In the genomic region with DNA sequence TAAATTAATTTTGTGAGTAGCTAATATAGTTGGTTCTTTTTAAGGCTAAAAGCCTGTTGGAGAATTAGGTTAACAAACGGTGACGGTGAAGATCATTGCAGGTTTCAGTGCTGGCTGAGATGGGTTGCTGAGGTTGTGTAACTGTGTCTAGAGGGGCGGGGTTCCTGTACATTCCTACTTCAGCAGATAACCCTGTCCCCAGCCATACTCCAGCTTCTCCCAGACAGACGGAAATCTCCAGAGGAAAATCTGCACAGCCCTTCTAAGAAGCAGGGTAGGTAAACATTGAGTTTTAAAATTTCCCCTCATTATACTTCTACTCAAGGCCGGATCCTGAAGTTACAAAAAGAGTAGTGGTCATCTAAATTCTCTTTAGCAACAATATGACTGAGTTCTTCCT, we compare ENCODE assay signal across 25 mouse cellular contexts. TPM values are rescaled to one million over a fixed set of nuclear protein-coding genes. Genes with fewer than 3 reads are reported as not detected.
A peak's percentile ranks its signal among the peaks of the same experiment; 100 is the strongest.
DNase-seq lines count a peak whose midpoint lies in the region; ATAC-seq and TF ChIP-seq lines count a peak whose summit lies in the region.
"Had no signal": no experiment of that assay in that cellular context is flagged by ENCODE, and none has a peak within 500 bp of the region (broad histone marks: within the 10 kb centered on the region; RNA-seq: fewer than 3 reads in every experiment).

No protein-coding gene starts in this region.

- peak overlapping the region; percentile 100 for H3K27ac ChIP-seq in layer of hippocampus, adult 2 months
- peak overlapping the region; percentile 96 for H3K27ac ChIP-seq in forebrain, embryonic 15.5 days (replicated peaks)
- no peak overlapping the region for H3K27ac ChIP-seq in heart, embryonic 10.5 days
- H3K27ac ChIP-seq: embryonic facial prominence, embryonic 13.5 days; hindbrain, embryonic 14.5 days had no signal

- H3K36me3 ChIP-seq in forebrain, embryonic 15.5 days, result 0 out of 2 replicates have a peak, but pooled peaks cover 3% of the 10 kb centered on the region
- H3K36me3 ChIP-seq in heart, embryonic 10.5 days, result no peaks in the 10 kb centered on the region
- H3K36me3 ChIP-seq: embryonic facial prominence, embryonic 13.5 days had no signal

- ATAC-seq in forebrain, embryonic 15.5 days (replicated peaks), result no peak
- ATAC-seq: liver, postnatal 0 days had no signal

- H3K27me3 ChIP-seq in forebrain, embryonic 15.5 days, result no peaks in the 10 kb centered on the region
- peaks cover 94% of the 10 kb centered on the region for H3K27me3 ChIP-seq in heart, embryonic 10.5 days (ENCODE audit: insufficient read depth, poor library complexity, severe bottlenecking)

- peak overlapping the region; percentile 73 for H3K9ac ChIP-seq in forebrain, embryonic 15.5 days (replicated peaks)
- H3K9ac ChIP-seq: embryonic facial prominence, embryonic 13.5 days; hindbrain, embryonic 14.5 days; liver, postnatal 0 days had no signal

- no peaks in the 10 kb centered on the region for H3K9me3 ChIP-seq in forebrain, embryonic 15.5 days
- no peaks in the 10 kb centered on the region for H3K9me3 ChIP-seq in heart, embryonic 10.5 days
- H3K9me3 ChIP-seq: embryonic facial prominence, embryonic 13.5 days had no signal

- H3K4me2 ChIP-seq in forebrain, embryonic 15.5 days (replicated peaks), result peak overlapping the region; percentile 45
- H3K4me2 ChIP-seq: embryonic facial prominence, embryonic 13.5 days; hindbrain, embryonic 14.5 days had no signal

- TF ChIP-seq CTCF in layer of hippocampus, adult 2 months (conservative IDR thresholded peaks at IDR 0.05), result no peak
- no peak for TF ChIP-seq CTCF in brain, embryonic 14.5 days (IDR thresholded peaks at IDR 0.05; ENCODE audit: borderline replicate concordance, extremely low read depth, insufficient read depth, insufficient read length)

- DNase-seq in layer of hippocampus, adult 2 months (ENCODE audit: low spot score in 2 of 2), result no peak
- DNase-seq in layer of hippocampus, postnatal 10 days (ENCODE audit: low spot score in 2 of 2), result no peak
- DNase-seq in brain, embryonic 14.5 days (ENCODE audit: low read depth), result peak; percentile 72
- DNase-seq in embryo, embryonic 9.5 days (ENCODE audit: extremely low spot score), result peak; percentile 35
- DNase-seq in heart, adult 9 months (ENCODE audit: low spot score in 2 of 2), result no peak
- DNase-seq in kidney, adult 9 months, result no peak
- no peak for DNase-seq in heart, embryonic 10.5 days (ENCODE audit: low spot score)
- DNase-seq: adrenal gland, postnatal 14 days; B cell, adult 2 months; cerebellum, adult 8-10 months; heart, adult 11 months; kidney, adult 11 months; kidney, postnatal 10 days; liver; liver, postnatal 0 days; lung, postnatal 14 days; spleen, adult 18-20 months; thymus, adult 18-20 months had no signal

- H3K4me3 ChIP-seq in layer of hippocampus, adult 2 months, result peak overlapping the region; percentile 89
- peak overlapping the region; percentile 46 for H3K4me3 ChIP-seq in forebrain, embryonic 15.5 days
- H3K4me3 ChIP-seq in heart, embryonic 10.5 days, result no peak overlapping the region
- H3K4me3 ChIP-seq: embryonic facial prominence, embryonic 13.5 days had no signal

- TF ChIP-seq POLR2A in brain, embryonic 14.5 days (IDR thresholded peaks at IDR 0.05; ENCODE audit: borderline replicate concordance, extremely low read depth, insufficient read depth, insufficient read length, poor library complexity, severe bottlenecking), result no peak

- no peaks in the 10 kb centered on the region for H3K4me1 ChIP-seq in forebrain, embryonic 15.5 days
- 0 out of 2 replicates have a peak, but pooled peaks cover 6% of the 10 kb centered on the region for H3K4me1 ChIP-seq in heart, embryonic 10.5 days

- under 1% methylated on average over 5 of the region's 5 CpGs for WGBS in forebrain, embryonic 15.5 days
- WGBS in heart, embryonic 10.5 days, result under 1% methylated on average over 5 of the region's 5 CpGs

RNA-seq across cellular contexts. Expression of a gene that starts 4.7 kb away (rescaled TPM):
- total RNA-seq in layer of hippocampus, adult 2 months (2021), result 10 to 100 TPM; 11.7 to 12.8 TPM
- 10 to 100 TPM; 14.5 to 17.7 TPM for total RNA-seq in layer of hippocampus, postnatal 10 days (2021)
- polyA plus RNA-seq in brain, embryonic 14.5 days (2012; rRNA removed), result 1.5 and 4.7 TPM in 2 replicates
- 2.8 and 3.0 TPM in 2 replicates for polyA plus RNA-seq in forebrain, embryonic 15.5 days (2015; fragmentation: Nextera tagmentation; extraction: Ambion mirVana)
- polyA plus RNA-seq in heart, embryonic 10.5 days (2016; fragmentation: Nextera tagmentation; extraction: Ambion mirVana), result not detected in 2 replicates
- total RNA-seq: adrenal gland, postnatal 14 days; gastrocnemius, adult 8-10 months; neutrophil, adult 5-6 weeks had no signal
- polyA plus RNA-seq: embryonic facial prominence, embryonic 13.5 days; heart, postnatal 0 days; hindbrain, embryonic 14.5 days; liver, postnatal 0 days; stomach, embryonic 14.5 days had no signal

RNA-seq across cellular contexts. Expression of a gene that starts 7.2 kb away (rescaled TPM):
- total RNA-seq in layer of hippocampus, adult 2 months (2021), result 100 to 1,000 TPM; 149 to 167 TPM
- 100 to 1,000 TPM; 182 to 209 TPM for total RNA-seq in layer of hippocampus, postnatal 10 days (2021)
- 76.0 and 160 TPM in 2 replicates for polyA plus RNA-seq in brain, embryonic 14.5 days (2012; rRNA removed)
- polyA plus RNA-seq in forebrain, embryonic 15.5 days (2015; fragmentation: Nextera tagmentation; extraction: Ambion mirVana), result 110 and 111 TPM in 2 replicates
- polyA plus RNA-seq in heart, embryonic 10.5 days (2016; fragmentation: Nextera tagmentation; extraction: Ambion mirVana), result 0.79 TPM in 1 of 2 replicates, not detected in the other
- total RNA-seq: adrenal gland, postnatal 14 days; gastrocnemius, adult 8-10 months; neutrophil, adult 5-6 weeks had no signal
- polyA plus RNA-seq: heart, postnatal 0 days; hindbrain, embryonic 14.5 days; liver, postnatal 0 days; stomach, embryonic 14.5 days had no signal

Comparison
In these comparisons a context has a peak if more than half of its experiments do, and no peak if none do; other contexts are left out.
1. DNase-seq: peak in brain, embryonic 14.5 days (single experiment) and embryo, embryonic 9.5 days (single experiment); none in layer of hippocampus, adult 2 months (0 of 2), layer of hippocampus, postnatal 10 days (0 of 2), heart, adult 9 months (0 of 2), kidney, adult 9 months (single experiment) and heart, embryonic 10.5 days (single experiment).
2. RNA of a gene that starts 7.2 kb away (polyA plus RNA-seq): 110 to 111 TPM in forebrain, embryonic 15.5 days and 76.0 to 160 TPM in brain, embryonic 14.5 days; 0.79 TPM in heart, embryonic 10.5 days; every median in the first group is over 10 times any median in the second.